Mouse (Mus musculus) myocyte (in vitro differentiated cells): ENCODE measurements around the gene Dnmt1. TPM values are rescaled to one million over a fixed set of nuclear protein-coding genes. Genes with fewer than 3 reads are reported as not detected.
A peak's percentile ranks its signal among the peaks of the same experiment; 100 is the strongest.
"Not testable (repeated sequence)": the region's sequence is repeated elsewhere in the genome, so short reads cannot be mapped to it uniquely, and the experiment has no call there.

Experiments used
- H3K27me3 ChIP-seq: one replicate; pipeline ENCODE4 v1.6.1; 2011; ENCODE audit not compliant: control insufficient read depth, insufficient read depth, insufficient read length
- H3K36me3 ChIP-seq: one replicate; pipeline ENCODE4 v1.6.1; 2011; ENCODE audit not compliant: control insufficient read depth, insufficient read depth
- H3K4me2 ChIP-seq: one replicate; pipeline ENCODE4 v1.6.1; 2011; ENCODE audit warnings: low read depth, control low read depth
- H3K4me3 ChIP-seq: one replicate; pipeline ENCODE4 v1.5.1; 2011; ENCODE audit warnings: mild to moderate bottlenecking, control low read depth, moderate library complexity
- H3K79me2 ChIP-seq: one replicate; pipeline ENCODE4 v1.6.1; 2011; ENCODE audit not compliant: control insufficient read depth, insufficient read depth
- H3ac ChIP-seq: one replicate; pipeline ENCODE4 v1.6.1; 2011; ENCODE audit not compliant: control insufficient read depth, insufficient read length
- CEBPB ChIP-seq: IDR thresholded peaks from 2 replicates; pipeline ENCODE4 v1.6.1; 2011; ENCODE audit warnings: mild to moderate bottlenecking, moderate library complexity; ENCODE audit not compliant: poor library complexity, insufficient read depth, severe bottlenecking
- E2F4 ChIP-seq: IDR thresholded peaks from one replicate; pipeline ENCODE4 v1.6.1; 2011; ENCODE audit warnings: mild to moderate bottlenecking, control low read depth, moderate library complexity; ENCODE audit not compliant: insufficient read depth
- MAX ChIP-seq: IDR thresholded peaks from one replicate; pipeline ENCODE4 v1.6.1; 2011; ENCODE audit warnings: low read depth, mild to moderate bottlenecking, control low read depth
- MYOD1 ChIP-seq, 3 experiments: IDR thresholded peaks; one replicate each; pipeline ENCODE4 v1.6.1; 2011; ENCODE audit warnings: control low read depth in 2 of 3, low read depth in 2 of 3, mild to moderate bottlenecking in 2 of 3, moderate library complexity in 1 of 3; ENCODE audit not compliant: insufficient read length in 2 of 3, control insufficient read depth in 1 of 3
- MYOG ChIP-seq, 3 experiments: IDR thresholded peaks; one replicate each; pipeline ENCODE4 v1.6.1; 2011; ENCODE audit warnings: control low read depth in 2 of 3, low read depth in 2 of 3, mild to moderate bottlenecking in 2 of 3; ENCODE audit not compliant: insufficient read length in 2 of 3, control insufficient read depth in 1 of 3, insufficient read depth in 1 of 3
- POLR2A ChIP-seq: IDR thresholded peaks from one replicate; pipeline ENCODE4 v1.6.1; 2011; ENCODE audit warnings: low read depth, mild to moderate bottlenecking, control low read depth, moderate library complexity; ENCODE audit not compliant: insufficient read length
- POLR2AphosphoS2 ChIP-seq: IDR thresholded peaks from one replicate; pipeline ENCODE4 v1.6.1; 2011; ENCODE audit warnings: low read depth, control low read depth; ENCODE audit not compliant: insufficient read length
- REST ChIP-seq: IDR thresholded peaks from one replicate; pipeline ENCODE4 v1.6.1; 2011; ENCODE audit warnings: mild to moderate bottlenecking, control low read depth, moderate library complexity; ENCODE audit not compliant: insufficient read depth, insufficient read length
- SRF ChIP-seq: IDR thresholded peaks from one replicate; pipeline ENCODE4 v1.6.1; 2011; ENCODE audit warnings: low read depth; ENCODE audit not compliant: control insufficient read depth, insufficient read length
- TCF12 ChIP-seq: IDR thresholded peaks from one replicate; pipeline ENCODE4 v1.6.1; 2011; ENCODE audit warnings: mild to moderate bottlenecking, control low read depth; ENCODE audit not compliant: poor library complexity, insufficient read depth, severe bottlenecking
- TCF3 ChIP-seq: IDR thresholded peaks from one replicate; pipeline ENCODE4 v1.6.1; 2011; ENCODE audit warnings: low read depth, control low read depth; ENCODE audit not compliant: insufficient read length
- USF1 ChIP-seq: IDR thresholded peaks from one replicate; pipeline ENCODE4 v1.6.1; 2011; ENCODE audit warnings: low read depth, mild to moderate bottlenecking, control low read depth, moderate library complexity
- polyA plus RNA-seq: library from polyadenylated mRNA; unstranded; fragments of >200 nt; fragmentation: generic; extraction: Trizol; gene quantifications from one replicate; pipeline ENCODE4 v1.2.1, GENCODE M21; 2012; ENCODE audit warnings: missing spikeins

Gene Dnmt1
- polyA plus RNA-seq, 1 experiment, result 22.1 TPM

DNA sequence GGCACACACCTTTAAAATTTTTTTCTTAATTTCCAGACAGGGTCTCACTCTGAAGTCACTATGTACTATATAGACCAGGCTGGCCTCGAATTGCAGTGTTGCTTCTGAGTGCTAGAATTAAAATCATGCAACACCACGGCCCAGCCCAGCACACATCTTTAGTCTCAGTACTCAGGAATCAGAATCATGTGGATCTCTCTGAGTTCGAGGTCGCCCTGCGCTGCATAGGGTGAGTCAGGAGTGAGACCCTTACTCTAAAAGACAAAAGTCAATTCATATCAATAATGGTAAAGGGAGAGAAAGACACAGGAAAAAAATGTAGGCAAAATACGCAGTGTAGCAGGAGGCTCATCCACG, 42.6 kb upstream of the Dnmt1 start:
- TF ChIP-seq POLR2AphosphoS2, result no peak
- TF ChIP-seq TCF12, result no peak
- no peak for TF ChIP-seq USF1
- no peak for TF ChIP-seq POLR2A
- TF ChIP-seq MYOG (IDR thresholded peaks at IDR 0.05; ENCODE audit: control insufficient read depth in 1 of 3, insufficient read depth in 1 of 3, insufficient read length in 2 of 3, low read depth in 2 of 3), result no peak
- TF ChIP-seq SRF, result no peak
- no peak for TF ChIP-seq E2F4
- no peak for TF ChIP-seq MAX
- no peak for TF ChIP-seq MYOD1 (IDR thresholded peaks at IDR 0.05; ENCODE audit: control insufficient read depth in 1 of 3, insufficient read length in 2 of 3, low read depth in 2 of 3)
- TF ChIP-seq TCF3, result no peak
- TF ChIP-seq REST, result no peak
- TF ChIP-seq CEBPB, result no peak
- Histone ChIP-seq H3K4me3 (peak overlapping the region; percentile 93), H3K27me3 (no peaks in the 10 kb centered on the region)

GRCm38 (mm10) chr9:21001651-21002200, 42.0 kb upstream of the Dnmt1 start:
- Histone ChIP-seq H3K79me2 (peaks cover 7% of the 10 kb centered on the region), H3K4me3 (peak overlapping the region; percentile 93), H3K4me2 (no peak overlapping the region), H3ac (no peak overlapping the region), H3K27me3 (no peaks in the 10 kb centered on the region), H3K36me3 (no peaks in the 10 kb centered on the region)
- TF ChIP-seq MYOG (IDR thresholded peaks at IDR 0.05; ENCODE audit: control insufficient read depth in 1 of 3, insufficient read depth in 1 of 3, insufficient read length in 2 of 3, low read depth in 2 of 3), result no peak
- TF ChIP-seq POLR2A, result no peak
- no peak for TF ChIP-seq SRF
- no peak for TF ChIP-seq TCF3
- TF ChIP-seq USF1, result no peak
- TF ChIP-seq E2F4, result no peak
- TF ChIP-seq MAX, result no peak
- TF ChIP-seq TCF12, result no peak
- no peak for TF ChIP-seq REST
- no peak for TF ChIP-seq POLR2AphosphoS2
- TF ChIP-seq CEBPB, result no peak
- TF ChIP-seq MYOD1 (IDR thresholded peaks at IDR 0.05; ENCODE audit: control insufficient read depth in 1 of 3, insufficient read length in 2 of 3, low read depth in 2 of 3), result no peak

More for the DNA sequence above, 42.6 kb upstream of the Dnmt1 start:
- H3K36me3 ChIP-seq, result no peaks in the 10 kb centered on the region
- peaks cover 7% of the 10 kb centered on the region for H3K79me2 ChIP-seq
- H3ac ChIP-seq, result peak overlapping the region; percentile 58
- H3K4me2 ChIP-seq, result peak overlapping the region; percentile 71

DNA sequence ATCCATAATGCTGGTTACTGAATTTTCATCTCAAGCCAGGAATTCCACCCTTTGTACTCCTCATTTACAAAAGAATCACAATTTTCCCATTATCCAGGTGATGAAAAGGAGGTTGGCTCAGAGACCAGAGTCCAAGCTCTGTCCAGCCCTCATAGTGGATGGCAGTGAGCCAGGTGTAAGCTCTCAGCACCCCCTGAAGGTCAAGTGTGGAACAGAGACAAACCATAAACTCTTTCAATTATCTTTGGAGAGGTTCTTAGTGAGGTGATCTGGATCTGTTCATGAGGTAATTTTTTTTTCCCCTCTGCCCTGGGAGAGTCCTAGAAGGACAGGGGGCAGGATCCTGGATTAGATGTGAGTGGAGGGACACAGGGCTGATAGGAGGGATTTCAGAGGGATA, 41.1 kb upstream of the Dnmt1 start:
- no peak for TF ChIP-seq E2F4
- TF ChIP-seq POLR2AphosphoS2, result no peak
- no peak for TF ChIP-seq USF1
- TF ChIP-seq CEBPB, result no peak
- TF ChIP-seq TCF12, result no peak
- TF ChIP-seq POLR2A, result no peak
- TF ChIP-seq REST, result no peak
- TF ChIP-seq MYOG (IDR thresholded peaks at IDR 0.05; ENCODE audit: control insufficient read depth in 1 of 3, insufficient read depth in 1 of 3, insufficient read length in 2 of 3, low read depth in 2 of 3), result no peak
- TF ChIP-seq TCF3, result no peak
- TF ChIP-seq MAX, result no peak
- TF ChIP-seq MYOD1 (IDR thresholded peaks at IDR 0.05; ENCODE audit: control insufficient read depth in 1 of 3, insufficient read length in 2 of 3, low read depth in 2 of 3), result no peak
- TF ChIP-seq SRF, result no peak
- Histone ChIP-seq H3K4me3 (no peak overlapping the region), H3K79me2 (peaks cover 7% of the 10 kb centered on the region), H3K4me2 (no peak overlapping the region), H3K36me3 (no peaks in the 10 kb centered on the region), H3ac (no peak overlapping the region), H3K27me3 (no peaks in the 10 kb centered on the region)

DNA sequence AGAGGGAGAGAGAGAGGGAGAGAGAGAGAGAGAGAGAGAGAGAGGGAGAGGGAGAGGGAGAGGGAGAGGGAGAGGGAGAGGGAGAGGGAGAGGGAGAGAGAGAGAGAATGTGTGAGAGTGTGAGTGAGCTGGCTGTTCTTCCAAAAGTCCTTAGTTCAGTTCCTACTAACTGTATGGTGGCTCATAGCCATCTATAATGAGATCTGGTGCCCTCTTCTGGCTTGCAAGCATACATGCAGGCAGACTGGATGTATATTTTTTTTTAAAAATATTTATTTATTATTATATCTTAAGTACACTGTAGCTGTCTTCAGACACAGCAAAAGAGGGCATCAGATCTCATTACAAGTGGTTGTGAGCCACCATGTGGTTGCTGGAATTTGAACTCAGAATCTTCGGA, 38.6 kb upstream of the Dnmt1 start:
- H3K4me2 ChIP-seq, H3K36me3 ChIP-seq, H3ac ChIP-seq, H3K79me2 ChIP-seq, H3K4me3 ChIP-seq, H3K27me3 ChIP-seq: not testable (repeated sequence)

GRCm38 (mm10) chr9:20997065-20997464, 37.4 kb upstream of the Dnmt1 start:
- TF ChIP-seq CEBPB, result no peak
- TF ChIP-seq SRF, result no peak
- TF ChIP-seq MYOG (IDR thresholded peaks at IDR 0.05; ENCODE audit: control insufficient read depth in 1 of 3, insufficient read depth in 1 of 3, insufficient read length in 2 of 3, low read depth in 2 of 3), result no peak
- no peak for TF ChIP-seq TCF12
- no peak for TF ChIP-seq E2F4
- TF ChIP-seq POLR2AphosphoS2, result no peak
- no peak for TF ChIP-seq MAX
- TF ChIP-seq POLR2A, result no peak
- TF ChIP-seq MYOD1 (IDR thresholded peaks at IDR 0.05; ENCODE audit: control insufficient read depth in 1 of 3, insufficient read length in 2 of 3, low read depth in 2 of 3), result no peak
- no peak for TF ChIP-seq TCF3
- TF ChIP-seq REST, result no peak
- TF ChIP-seq USF1, result no peak

More at GRCm38 (mm10) chr9:20997065-20997464, 37.4 kb upstream of the Dnmt1 start:
- Histone ChIP-seq H3K4me2 (no peak overlapping the region), H3K4me3 (no peak overlapping the region), H3K79me2 (no peaks in the 10 kb centered on the region), H3ac (no peak overlapping the region), H3K27me3 (no peaks in the 10 kb centered on the region), H3K36me3 (no peaks in the 10 kb centered on the region)
